Mouse (Mus musculus) bone marrow, adult 2 months (tissue): ENCODE results near the gene Fam120a. TPM values are rescaled to one million over a fixed set of nuclear protein-coding genes. Genes with fewer than 3 reads are reported as not detected.

Experiments used
- H3K27ac ChIP-seq: fragments of 200-500 bp; 2 replicates; pipeline ENCODE4 v1.5.1; 2012; ENCODE audit warnings: low read depth, mild to moderate bottlenecking, control low read depth, inconsistent platforms, low read length; ENCODE audit not compliant: control insufficient read depth, poor library complexity, insufficient read depth
- H3K4me1 ChIP-seq: fragments of 200-500 bp; 2 replicates; pipeline ENCODE4 v1.6.1; 2011; ENCODE audit warnings: low read length; ENCODE audit not compliant: control insufficient read depth, insufficient read depth
- H3K4me3 ChIP-seq: fragments of 200-500 bp; replicated peaks from 2 replicates; pipeline ENCODE3; 2011; ENCODE audit warnings: mild to moderate bottlenecking, low read depth, low read length, control low read depth; ENCODE audit not compliant: control insufficient read depth
- CTCF ChIP-seq: fragments of 200-500 bp; IDR thresholded peaks from 2 replicates; pipeline ENCODE4 v1.5.1; 2011; ENCODE audit warnings: low read length, control low read depth; ENCODE audit not compliant: control insufficient read depth, insufficient read depth
- POLR2A ChIP-seq: fragments of 200-500 bp; IDR thresholded peaks from 2 replicates; pipeline ENCODE4 v1.6.1; 2011; ENCODE audit warnings: low read depth, mild to moderate bottlenecking, control low read depth, low read length, borderline replicate concordance; ENCODE audit not compliant: control insufficient read depth
- WGBS: fragments of 180-500 bp; shearing (Covaris S2); methylation state at CpG from one replicate; pipeline ENCODE4 v1.1.7; 2018; 5-methylcytosine and 5-hydroxymethylcytosine counted together
- polyA plus RNA-seq: library from polyadenylated mRNA; stranded (reverse); fragments of >200 nt; gene quantifications from 2 replicates; pipeline ENCODE4 v1.2.4, GENCODE M21; 2011; ENCODE audit warnings: low replicate concordance; ENCODE audit not compliant: missing spikeins, insufficient read depth, insufficient read length

Fam120a gene
- polyA plus RNA-seq, 1 experiment = 67.9 TPM

GRCm38 (mm10) chr13:48913680-48914079, 54.1 kb downstream of the Fam120a start:
- Histone ChIP-seq H3K27ac (no peak overlapping the region), H3K4me3 (no peak overlapping the region), H3K4me1 (no peaks in the 10 kb centered on the region)
- 85% methylated on average over 1 of the region's 1 CpGs for WGBS
- TF ChIP-seq POLR2A (no peak), CTCF (no peak)

DNA sequence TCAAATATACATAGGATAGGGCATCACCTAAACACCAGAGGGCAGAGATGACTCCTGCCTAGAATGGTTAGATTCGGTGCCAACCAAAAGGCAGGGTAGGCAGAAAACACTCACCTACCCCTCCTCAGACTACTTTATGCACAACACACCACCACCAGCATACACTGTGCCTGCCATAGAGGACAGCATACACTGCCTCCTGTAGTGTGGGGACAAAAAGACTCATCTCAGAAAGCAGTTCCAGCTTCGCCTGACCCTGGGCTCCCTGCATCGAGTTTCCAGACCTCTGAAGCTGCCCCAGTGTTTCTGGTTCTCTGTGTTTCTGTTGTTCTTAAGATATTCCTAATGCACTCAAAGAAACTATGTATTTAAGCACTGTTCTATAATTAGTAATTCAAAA, 54.7 kb downstream of the Fam120a start:
- no peak for TF ChIP-seq POLR2A
- no peak for TF ChIP-seq CTCF
- WGBS = 94% methylated on average over 3 of the region's 3 CpGs
- Histone ChIP-seq H3K27ac (no peak overlapping the region), H3K4me3 (no peak overlapping the region), H3K4me1 (no peaks in the 10 kb centered on the region)

DNA sequence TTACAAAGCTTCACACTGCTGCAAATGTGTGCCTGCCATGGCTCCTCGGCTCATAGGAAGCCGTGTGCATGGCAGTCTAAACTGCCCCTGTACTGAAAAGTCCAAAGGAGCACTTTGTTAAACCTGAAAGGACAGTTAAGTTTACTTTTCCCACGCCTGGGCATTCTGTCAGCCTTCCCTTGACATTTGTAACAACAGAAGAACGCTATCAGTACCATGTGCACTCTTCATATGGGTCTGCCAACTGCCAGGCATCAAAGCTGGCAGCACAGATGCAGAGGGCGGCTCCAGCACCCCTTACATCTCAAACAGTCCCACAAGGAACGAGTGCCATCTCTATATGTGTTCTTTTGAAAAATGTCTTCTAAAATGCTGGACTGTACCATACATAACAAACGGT, 56.4 kb downstream of the Fam120a start:
- H3K4me1 ChIP-seq = no peaks in the 10 kb centered on the region

DNA sequence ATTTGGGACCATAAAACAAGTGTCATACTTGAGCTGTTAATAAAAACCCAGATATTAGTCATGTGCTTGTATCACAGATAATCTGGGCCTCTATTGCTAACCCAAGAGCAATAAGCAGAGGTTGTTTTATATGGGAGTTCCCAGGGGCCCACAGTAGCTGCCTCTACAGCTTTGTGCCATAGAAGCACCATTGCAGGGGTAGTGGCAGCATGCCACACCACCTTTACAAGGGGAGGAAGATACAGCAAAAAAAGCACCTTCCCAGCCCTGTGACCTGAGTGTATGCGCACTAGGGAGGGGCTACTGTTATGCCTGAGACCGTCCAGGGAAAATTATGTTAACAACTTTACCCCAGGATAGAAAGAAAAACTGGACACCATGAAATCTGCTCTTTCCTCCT, 62.4 kb downstream of the Fam120a start:
- H3K4me3 ChIP-seq = no peak overlapping the region
- H3K27ac ChIP-seq = no peak overlapping the region
- TF ChIP-seq CTCF = no peak
- TF ChIP-seq POLR2A = no peak
- H3K4me1 ChIP-seq = no peaks in the 10 kb centered on the region
- WGBS = 93% methylated on average over 2 of the region's 2 CpGs

More for the DNA sequence above, 56.4 kb downstream of the Fam120a start:
- WGBS = 84% methylated on average over 7 of the region's 7 CpGs
- H3K27ac ChIP-seq = no peak overlapping the region
- H3K4me3 ChIP-seq = no peak overlapping the region
- no peak for TF ChIP-seq CTCF
- TF ChIP-seq POLR2A = no peak

GRCm38 (mm10) chr13:48895376-48895775, 72.4 kb downstream of the Fam120a start:
- H3K27ac ChIP-seq = no peak overlapping the region
- WGBS = 23% methylated on average over 5 of the region's 5 CpGs
- H3K4me1 ChIP-seq = no peaks in the 10 kb centered on the region
- no peak for TF ChIP-seq POLR2A
- TF ChIP-seq CTCF = no peak
- H3K4me3 ChIP-seq = no peak overlapping the region

DNA sequence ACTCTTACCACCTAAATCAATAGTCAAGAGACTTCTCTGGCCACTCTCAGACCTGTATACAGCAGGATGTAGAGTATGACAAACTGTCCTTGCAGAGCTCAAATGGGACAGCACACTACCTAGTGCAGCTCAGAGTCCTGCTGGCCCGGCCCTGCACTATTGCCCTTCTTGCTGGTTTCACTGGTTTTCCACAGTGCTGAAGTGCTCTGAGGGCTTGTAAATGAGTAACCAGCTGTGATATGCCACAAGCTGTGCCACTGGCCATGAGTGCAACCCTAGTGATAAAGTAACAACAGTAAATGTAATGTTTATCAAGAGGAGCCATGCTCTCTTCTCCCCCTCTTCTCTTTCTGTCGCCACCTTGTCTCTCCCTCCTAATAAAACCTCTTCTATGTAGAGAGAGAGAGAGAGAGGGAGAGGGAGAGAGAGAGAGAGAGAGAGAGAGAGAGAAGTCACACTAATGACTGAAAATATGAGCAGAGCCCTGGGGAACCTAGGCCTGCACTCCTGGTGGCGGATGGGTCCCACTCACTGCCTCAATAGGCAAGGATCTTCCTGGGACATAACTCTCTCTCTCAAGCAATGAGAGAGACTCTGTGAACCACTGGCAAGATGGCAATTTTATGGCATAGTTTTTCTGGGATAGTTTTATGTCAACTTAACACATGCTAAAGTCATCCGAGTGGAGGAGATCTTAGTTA, 77.4 kb downstream of the Fam120a start:
- H3K4me3 ChIP-seq = no peak overlapping the region
- no peak overlapping the region for H3K27ac ChIP-seq
- TF ChIP-seq CTCF = no peak
- no peak for TF ChIP-seq POLR2A
- WGBS = 74% methylated on average over 4 of the region's 4 CpGs
- H3K4me1 ChIP-seq = no peaks in the 10 kb centered on the region; the same call in 1 of the 2 replicates

DNA sequence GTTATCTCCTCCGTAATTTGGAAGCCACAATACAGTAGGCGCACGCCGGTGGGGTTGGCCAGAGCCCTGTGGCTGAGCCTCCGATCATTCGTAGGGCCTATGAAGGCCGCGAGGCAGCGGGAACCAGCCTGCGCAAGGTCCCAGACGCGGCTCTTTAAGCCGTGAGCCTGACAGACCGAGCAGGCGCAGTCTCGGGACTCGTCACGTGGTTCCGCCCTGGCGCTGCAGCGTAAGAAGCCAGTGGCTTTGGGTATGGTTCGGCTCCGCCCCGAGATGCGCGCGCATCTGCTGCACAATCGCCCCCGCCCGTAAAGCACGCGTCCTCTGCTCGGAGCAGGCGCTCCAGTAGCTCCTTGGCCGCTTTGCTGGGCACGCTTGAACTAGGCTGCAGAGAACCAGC, 89.3 kb downstream of the Fam120a start:
- no peak for TF ChIP-seq CTCF
- TF ChIP-seq POLR2A = peak; percentile 99
- WGBS = under 1% methylated on average over 36 of the region's 36 CpGs
- peak overlapping the region; percentile 64 for H3K4me3 ChIP-seq
- peak overlapping the region; percentile 87 for H3K27ac ChIP-seq
- H3K4me1 ChIP-seq = no peaks in the 10 kb centered on the region

- H3K4me1 ChIP-seq = no peaks in the 10 kb centered on the region
- no peak overlapping the region for H3K4me3 ChIP-seq
- no peak overlapping the region for H3K27ac ChIP-seq
- no peak for TF ChIP-seq POLR2A
- no peak for TF ChIP-seq CTCF
Measured at GRCm38 (mm10) chr13:48877805-48878204, 90.0 kb downstream of the Fam120a start.
